Mouse (Mus musculus): ENCODE measurements around the gene Dusp27.

DNA sequence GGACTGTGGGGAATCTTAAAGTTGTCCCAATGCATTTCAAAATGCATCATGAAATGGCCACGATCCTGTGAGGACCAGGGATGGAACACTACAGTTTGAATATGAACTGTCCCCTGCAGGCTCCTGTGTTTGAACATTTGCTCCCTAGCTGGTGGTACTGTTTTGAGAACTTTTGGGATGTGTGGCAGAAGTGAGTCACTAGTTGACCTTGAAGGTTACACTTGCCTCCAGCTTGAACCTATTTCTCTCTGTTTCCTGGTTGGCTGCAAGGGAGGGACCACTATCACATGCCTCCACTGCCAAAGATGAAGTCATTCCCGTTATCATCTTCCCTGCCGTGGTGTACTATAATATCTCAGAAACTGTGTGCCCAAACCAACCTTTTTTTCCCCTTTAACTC is 12.7 kb downstream of the Dusp27 start:
- TF ChIP-seq CTCF (IDR thresholded peaks at IDR 0.05; ENCODE audit: extremely low read depth, insufficient read length, insufficient replicate concordance, low read depth, low read length) (no peak), POLR2A (IDR thresholded peaks at IDR 0.05; ENCODE audit: low read depth, low read length) (no peak)

All from small intestine, adult 2 months (tissue).